Mouse (Mus musculus): Measurements from ENCODE around the gene Yjefn3. TPM values are rescaled to one million over a fixed set of nuclear protein-coding genes. Genes with fewer than 3 reads are reported as not detected.

Yjefn3 gene
- polyA plus RNA-seq, 1 experiment from 2014 or later, result 5.0 TPM

DNA sequence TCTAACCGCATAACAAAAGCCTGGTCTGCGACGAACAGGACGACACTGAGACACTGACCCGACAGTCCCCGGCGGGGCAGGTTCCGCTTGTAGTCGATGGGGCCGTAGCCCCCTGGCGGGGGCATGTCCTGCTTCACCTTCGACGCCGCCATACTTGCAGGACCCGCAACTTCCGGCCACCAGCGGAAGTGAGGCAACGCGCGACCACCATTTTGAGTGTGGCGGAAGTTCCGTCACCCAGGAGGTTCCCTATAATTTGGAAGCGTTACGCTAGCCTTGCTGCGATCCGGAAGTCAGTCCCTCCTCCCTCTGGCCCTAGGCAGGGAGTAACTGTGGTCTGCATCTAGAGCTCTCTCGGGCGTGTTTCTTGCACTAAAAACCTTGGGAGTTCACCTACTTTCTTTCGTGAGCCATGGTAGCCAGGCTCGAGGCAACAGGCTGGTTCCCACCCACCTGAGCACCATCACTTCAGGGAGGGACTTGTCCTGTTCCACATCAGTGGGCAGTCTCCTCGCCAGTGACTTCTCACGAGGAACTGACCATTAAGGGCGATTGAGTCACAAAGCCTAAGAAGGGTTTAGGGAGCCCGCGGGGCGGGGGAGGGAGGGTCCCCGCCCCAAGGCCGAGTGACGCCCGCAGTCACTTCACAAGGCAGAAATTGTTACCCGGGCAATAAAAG lies 889 bp downstream of the Yjefn3 start:
- H3K4me3 ChIP-seq (ENCODE audit: low read depth, low read length), result peak overlapping the region; percentile 64
- H3K9me3 ChIP-seq (ENCODE audit: control insufficient read depth, low read length), result no peaks in the 10 kb centered on the region
- H3K4me2 ChIP-seq (ENCODE audit: low read length), result peak overlapping the region; percentile 97
- DNase-seq (ENCODE audit: low spot score) (peak; percentile 100), ATAC-seq (replicated peaks; ENCODE audit: low FRiP score, low TSS enrichment, low read depth) (peak; percentile 69)
- H3K27ac ChIP-seq (ENCODE audit: low read depth), result peak overlapping the region; percentile 87
- peaks cover 22% of the 10 kb centered on the region; the same call in 1 of the 2 replicates for H3K4me1 ChIP-seq (replicated peaks; ENCODE audit: control insufficient read depth, insufficient read depth, low read length)
- H3K27me3 ChIP-seq (replicated peaks; ENCODE audit: control insufficient read depth, insufficient read depth, low read length), result no peaks in the 10 kb centered on the region
- H3K9ac ChIP-seq (ENCODE audit: low read length), result peak overlapping the region; percentile 66
- 2% methylated on average over 41 of the region's 41 CpGs for WGBS
- H3K36me3 ChIP-seq (ENCODE audit: control insufficient read depth, insufficient read depth, low read length), result peaks cover 15% of the 10 kb centered on the region

DNA sequence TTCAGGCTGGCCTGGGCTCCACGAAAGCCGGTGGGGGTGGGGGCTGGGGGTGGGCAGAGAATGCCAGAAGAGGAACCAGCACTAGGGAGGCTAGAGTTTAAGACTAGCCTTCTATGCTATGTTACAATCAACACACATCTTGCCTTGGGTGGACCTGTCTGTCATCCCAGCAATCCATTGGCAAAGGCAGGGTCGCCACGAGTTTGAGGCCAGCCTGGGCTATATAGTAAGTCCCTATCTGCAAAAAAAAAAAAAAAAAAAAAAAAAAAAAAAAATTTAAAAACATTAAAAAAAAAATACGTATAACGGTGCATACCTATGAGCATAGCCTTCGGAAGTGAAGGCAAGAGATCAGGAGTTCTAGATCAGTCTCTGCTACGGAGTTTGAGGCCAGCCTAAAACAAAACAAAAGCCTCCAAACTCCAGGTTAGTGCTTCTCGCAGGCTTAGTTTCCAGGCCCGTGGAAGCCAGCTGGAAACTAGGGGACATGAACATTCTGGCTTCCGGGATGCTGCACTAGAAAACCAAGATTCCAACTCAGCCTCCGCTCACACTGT lies 1.5 kb downstream of the Yjefn3 start:
- H3K36me3 ChIP-seq (ENCODE audit: control insufficient read depth, insufficient read depth, low read length), result peaks cover 18% of the 10 kb centered on the region
- H3K4me3 ChIP-seq (ENCODE audit: low read depth, low read length), result peak overlapping the region; percentile 64
- H3K27ac ChIP-seq (ENCODE audit: low read depth), result peak overlapping the region; percentile 87
- peaks cover 22% of the 10 kb centered on the region; the same call in 1 of the 2 replicates for H3K4me1 ChIP-seq (replicated peaks; ENCODE audit: control insufficient read depth, insufficient read depth, low read length)
- peak overlapping the region; percentile 66 for H3K9ac ChIP-seq (ENCODE audit: low read length)
- peak overlapping the region; percentile 97 for H3K4me2 ChIP-seq (ENCODE audit: low read length)
- H3K27me3 ChIP-seq (replicated peaks; ENCODE audit: control insufficient read depth, insufficient read depth, low read length), result no peaks in the 10 kb centered on the region
- ATAC-seq (replicated peaks; ENCODE audit: low FRiP score, low TSS enrichment, low read depth), result no peak
- no peak for DNase-seq (ENCODE audit: low spot score)
- WGBS, result 16% methylated on average over 12 of the region's 12 CpGs
- no peaks in the 10 kb centered on the region for H3K9me3 ChIP-seq (ENCODE audit: control insufficient read depth, low read length)

DNA sequence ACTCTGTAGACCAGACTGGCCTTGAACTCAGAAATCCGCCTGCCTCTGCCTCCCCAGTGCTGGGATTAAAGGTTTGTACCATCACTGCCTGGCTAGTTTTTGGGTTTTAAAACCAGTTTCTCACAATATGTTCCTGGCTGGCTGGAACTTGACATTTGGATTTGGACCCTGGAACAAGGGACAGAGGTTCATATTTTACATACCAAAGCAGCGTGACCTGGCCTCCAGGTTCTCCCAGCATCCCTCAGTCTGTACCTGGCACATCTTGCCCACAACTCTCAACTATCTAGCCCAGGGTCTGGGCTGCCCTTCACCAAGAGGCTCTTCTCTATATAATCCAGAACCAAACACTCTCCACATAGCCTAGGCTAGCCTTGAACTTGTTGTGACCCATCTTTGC lies 2.6 kb downstream of the Yjefn3 start:
- ATAC-seq (replicated peaks; ENCODE audit: low FRiP score, low TSS enrichment, low read depth) (no peak), DNase-seq (ENCODE audit: low spot score) (no peak)
- Histone ChIP-seq H3K4me1 (replicated peaks; ENCODE audit: control insufficient read depth, insufficient read depth, low read length) (peaks cover 22% of the 10 kb centered on the region; the same call in 1 of the 2 replicates), H3K27ac (ENCODE audit: low read depth) (no peak overlapping the region), H3K9ac (ENCODE audit: low read length) (no peak overlapping the region), H3K27me3 (replicated peaks; ENCODE audit: control insufficient read depth, insufficient read depth, low read length) (no peaks in the 10 kb centered on the region), H3K4me3 (ENCODE audit: low read depth, low read length) (0 out of 2 replicates have a peak overlapping the region, but pooled peaks have one; percentile 64), H3K9me3 (ENCODE audit: control insufficient read depth, low read length) (no peaks in the 10 kb centered on the region), H3K4me2 (ENCODE audit: low read length) (peak overlapping the region; percentile 97; the same call in 1 of the 2 replicates), H3K36me3 (ENCODE audit: control insufficient read depth, insufficient read depth, low read length) (peaks cover 18% of the 10 kb centered on the region)
- WGBS, result 92% methylated on average over 2 of the region's 2 CpGs

DNA sequence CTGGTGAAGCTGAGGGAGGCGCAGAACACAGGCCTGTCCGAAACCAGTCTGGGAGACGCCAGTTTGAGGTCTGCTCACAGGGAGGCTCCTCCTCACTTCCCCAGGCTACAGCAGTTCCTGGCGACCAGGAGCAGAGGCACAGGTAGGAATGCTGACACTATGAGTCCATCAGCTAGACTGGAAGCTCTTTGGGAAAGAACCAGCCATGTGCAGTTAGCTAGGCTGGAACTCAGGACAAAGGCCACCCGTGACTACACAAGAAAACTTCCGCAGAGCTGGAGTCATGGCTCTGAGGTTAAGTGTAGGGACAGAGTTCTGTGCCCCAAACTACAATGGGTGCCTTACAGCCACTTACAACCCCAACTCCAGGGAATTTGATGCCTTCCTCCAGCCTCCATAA lies 4.7 kb downstream of the Yjefn3 start:
- no peak overlapping the region for H3K9ac ChIP-seq (ENCODE audit: low read length)
- 86% methylated on average over 6 of the region's 6 CpGs for WGBS
- DNase-seq (ENCODE audit: low spot score) (no peak), ATAC-seq (replicated peaks; ENCODE audit: low FRiP score, low TSS enrichment, low read depth) (no peak)
- H3K9me3 ChIP-seq (ENCODE audit: control insufficient read depth, low read length), result no peaks in the 10 kb centered on the region
- no peak overlapping the region for H3K27ac ChIP-seq (ENCODE audit: low read depth)
- peaks cover 29% of the 10 kb centered on the region for H3K36me3 ChIP-seq (ENCODE audit: control insufficient read depth, insufficient read depth, low read length)
- no peak overlapping the region for H3K4me3 ChIP-seq (ENCODE audit: low read depth, low read length)
- no peaks in the 10 kb centered on the region for H3K27me3 ChIP-seq (replicated peaks; ENCODE audit: control insufficient read depth, insufficient read depth, low read length)
- peaks cover 18% of the 10 kb centered on the region; the same call in 1 of the 2 replicates for H3K4me1 ChIP-seq (replicated peaks; ENCODE audit: control insufficient read depth, insufficient read depth, low read length)
- H3K4me2 ChIP-seq (ENCODE audit: low read length), result no peak overlapping the region

DNA sequence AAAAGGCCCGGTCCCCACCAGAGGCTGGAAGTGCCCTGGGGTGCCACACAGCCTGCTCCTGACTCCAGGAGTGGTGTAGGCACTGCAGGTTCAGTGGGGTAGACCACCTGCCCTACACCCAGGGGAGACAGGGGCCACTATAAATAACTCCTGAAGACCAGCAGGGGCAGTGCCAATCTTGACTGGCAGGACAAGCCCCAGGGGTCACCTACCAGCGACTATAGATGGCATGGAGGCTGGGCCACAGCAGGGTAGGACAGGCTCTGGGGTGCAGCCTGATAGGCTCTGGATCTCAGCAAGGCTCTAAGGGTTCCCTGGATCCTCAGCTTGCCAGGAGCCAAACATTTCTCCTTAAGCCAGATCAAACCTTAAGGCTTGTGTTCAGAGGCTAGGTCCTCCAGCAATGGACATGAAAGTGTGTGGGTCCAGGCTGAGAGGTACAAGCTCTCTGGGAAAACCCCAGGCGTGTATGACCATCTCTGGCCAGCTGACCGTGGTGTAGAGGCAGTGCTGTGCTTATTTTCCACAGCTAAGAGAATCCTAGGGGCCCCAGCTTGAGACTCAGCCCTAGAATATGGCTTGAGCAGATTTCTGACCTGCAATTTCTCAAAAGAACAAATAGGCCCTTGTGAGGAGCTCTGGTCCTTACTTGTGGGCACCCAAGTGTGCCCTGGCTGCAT lies 6.6 kb downstream of the Yjefn3 start:
- Histone ChIP-seq H3K4me1 (replicated peaks; ENCODE audit: control insufficient read depth, insufficient read depth, low read length) (peaks cover 11% of the 10 kb centered on the region; the same call in 1 of the 2 replicates), H3K9me3 (ENCODE audit: control insufficient read depth, low read length) (no peaks in the 10 kb centered on the region), H3K4me2 (ENCODE audit: low read length) (no peak overlapping the region), H3K9ac (ENCODE audit: low read length) (no peak overlapping the region), H3K36me3 (ENCODE audit: control insufficient read depth, insufficient read depth, low read length) (peaks cover 32% of the 10 kb centered on the region), H3K27ac (ENCODE audit: low read depth) (no peak overlapping the region), H3K4me3 (ENCODE audit: low read depth, low read length) (no peak overlapping the region), H3K27me3 (replicated peaks; ENCODE audit: control insufficient read depth, insufficient read depth, low read length) (peaks cover under 1% of the 10 kb centered on the region; the same call in 1 of the 2 replicates)
- no peak for ATAC-seq (replicated peaks; ENCODE audit: low FRiP score, low TSS enrichment, low read depth)
- 76% methylated on average over 4 of the region's 4 CpGs for WGBS
- DNase-seq (ENCODE audit: low spot score), result no peak

DNA sequence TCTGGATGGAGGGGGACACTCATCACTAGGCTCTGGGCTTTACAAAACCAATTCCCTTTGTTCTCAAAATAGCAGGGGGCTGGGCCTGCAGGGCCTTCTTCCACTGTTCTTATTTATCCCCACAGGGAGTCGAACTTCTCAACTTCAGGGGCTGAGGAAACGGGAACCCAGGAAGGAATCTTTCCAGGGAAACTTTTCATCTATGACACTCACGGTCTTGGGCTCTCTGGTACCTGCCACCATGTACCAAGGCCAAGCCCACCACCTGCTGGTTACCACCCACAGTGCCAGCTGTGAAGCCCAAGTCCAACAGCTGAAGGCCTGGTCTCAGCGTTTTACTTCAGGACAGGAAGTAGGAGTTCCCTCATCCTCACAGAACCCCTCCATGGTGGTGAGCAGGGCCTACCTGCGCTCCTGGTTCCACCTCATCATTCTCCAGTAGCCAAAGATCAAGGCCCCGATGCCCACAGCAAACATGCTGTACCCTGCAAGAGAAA lies 7.6 kb downstream of the Yjefn3 start:
- Histone ChIP-seq H3K36me3 (ENCODE audit: control insufficient read depth, insufficient read depth, low read length) (peaks cover 32% of the 10 kb centered on the region), H3K4me1 (replicated peaks; ENCODE audit: control insufficient read depth, insufficient read depth, low read length) (peaks cover 2% of the 10 kb centered on the region; the same call in 1 of the 2 replicates), H3K27ac (ENCODE audit: low read depth) (no peak overlapping the region), H3K4me2 (ENCODE audit: low read length) (no peak overlapping the region), H3K9me3 (ENCODE audit: control insufficient read depth, low read length) (no peaks in the 10 kb centered on the region), H3K27me3 (replicated peaks; ENCODE audit: control insufficient read depth, insufficient read depth, low read length) (peaks cover 11% of the 10 kb centered on the region), H3K4me3 (ENCODE audit: low read depth, low read length) (no peak overlapping the region), H3K9ac (ENCODE audit: low read length) (no peak overlapping the region)
- 64% methylated on average over 6 of the region's 6 CpGs for WGBS
- DNase-seq (ENCODE audit: low spot score) (no peak), ATAC-seq (replicated peaks; ENCODE audit: low FRiP score, low TSS enrichment, low read depth) (no peak)

DNA sequence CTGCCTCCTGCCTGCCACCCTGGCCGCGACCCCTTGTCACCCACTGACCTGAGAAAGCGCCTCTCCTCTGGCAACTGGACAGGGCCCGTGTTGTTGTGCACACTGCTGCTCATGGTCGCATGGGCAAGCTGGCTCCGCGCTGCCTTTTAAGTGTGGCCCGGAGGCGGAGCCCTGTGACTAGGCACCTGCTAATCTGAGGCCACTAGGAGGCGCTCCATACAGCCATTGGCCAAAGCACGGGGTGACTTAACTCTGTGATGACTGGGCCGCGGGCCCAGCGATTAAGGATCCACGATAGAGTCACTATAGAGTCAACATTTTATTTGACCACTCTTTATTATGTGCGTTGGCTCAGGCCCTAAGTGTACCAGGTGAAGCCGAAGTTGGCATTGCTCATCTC lies 8.6 kb downstream of the Yjefn3 start:
- Histone ChIP-seq H3K27ac (ENCODE audit: low read depth) (no peak overlapping the region), H3K4me1 (replicated peaks; ENCODE audit: control insufficient read depth, insufficient read depth, low read length) (peaks cover 5% of the 10 kb centered on the region; the same call in 1 of the 2 replicates), H3K4me2 (ENCODE audit: low read length) (no peak overlapping the region), H3K4me3 (ENCODE audit: low read depth, low read length) (no peak overlapping the region), H3K9ac (ENCODE audit: low read length) (no peak overlapping the region), H3K36me3 (ENCODE audit: control insufficient read depth, insufficient read depth, low read length) (peaks cover 32% of the 10 kb centered on the region), H3K27me3 (replicated peaks; ENCODE audit: control insufficient read depth, insufficient read depth, low read length) (peaks cover 21% of the 10 kb centered on the region), H3K9me3 (ENCODE audit: control insufficient read depth, low read length) (no peaks in the 10 kb centered on the region)
- DNase-seq (ENCODE audit: low spot score) (no peak), ATAC-seq (replicated peaks; ENCODE audit: low FRiP score, low TSS enrichment, low read depth) (no peak; the same call in 1 of the 2 replicates)
- 51% methylated on average over 17 of the region's 17 CpGs for WGBS

DNA sequence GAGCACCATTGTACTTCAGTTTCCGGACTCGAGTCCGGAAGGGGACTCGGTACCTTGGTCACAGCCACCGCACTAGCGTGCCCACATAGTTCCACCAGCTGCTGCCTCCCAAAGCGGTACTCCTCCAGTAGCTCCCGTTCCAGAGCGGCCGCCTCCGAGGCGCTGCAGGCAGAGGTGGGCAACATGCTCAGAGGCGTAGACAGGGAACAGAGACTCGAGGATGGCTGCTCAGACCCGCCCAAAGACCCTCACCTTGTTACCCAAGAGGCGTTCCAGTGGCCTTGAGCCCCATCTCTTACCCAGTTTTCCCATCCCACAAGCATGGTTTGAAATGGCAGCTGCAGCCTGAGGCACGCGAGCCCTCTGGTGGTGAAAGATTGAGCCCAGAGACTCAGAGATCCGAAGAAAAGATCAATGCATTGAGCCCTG lies 11.7 kb downstream of the Yjefn3 start:
- Histone ChIP-seq H3K27ac (ENCODE audit: low read depth) (no peak overlapping the region), H3K4me3 (ENCODE audit: low read depth, low read length) (no peak overlapping the region), H3K9me3 (ENCODE audit: control insufficient read depth, low read length) (no peaks in the 10 kb centered on the region), H3K4me2 (ENCODE audit: low read length) (no peak overlapping the region), H3K9ac (ENCODE audit: low read length) (no peak overlapping the region), H3K36me3 (ENCODE audit: control insufficient read depth, insufficient read depth, low read length) (peaks cover 13% of the 10 kb centered on the region), H3K4me1 (replicated peaks; ENCODE audit: control insufficient read depth, insufficient read depth, low read length) (peaks cover 20% of the 10 kb centered on the region), H3K27me3 (replicated peaks; ENCODE audit: control insufficient read depth, insufficient read depth, low read length) (peaks cover 51% of the 10 kb centered on the region)
- WGBS, result 50% methylated on average over 19 of the region's 19 CpGs
- ATAC-seq (replicated peaks; ENCODE audit: low FRiP score, low TSS enrichment, low read depth), result no peak
- no peak for DNase-seq (ENCODE audit: low spot score)
